Mouse (Mus musculus): Measurements from ENCODE around the gene Mrpl16. TPM values are rescaled to one million over a fixed set of nuclear protein-coding genes. Genes with fewer than 3 reads are reported as not detected.

Mrpl16 gene
- 10 to 100 TPM; 63.8 to 67.8 TPM for total RNA-seq (2021)
- long read RNA-seq, experiment 1, transcript Mrpl16-201 (4 exons, 1,162 nt), result major isoform, 49 of 59 reads
- long read RNA-seq, experiment 1, partial matches to known transcripts, result 10 of 59 reads
- long read RNA-seq, experiment 1, other reads (novel, unspliced or antisense), result 0 of 59 reads
- long read RNA-seq, experiment 2, transcript Mrpl16-201 (4 exons, 1,162 nt), result major isoform, 22 of 27 reads
- long read RNA-seq, experiment 2, partial matches to known transcripts, result 5 of 27 reads
- long read RNA-seq, experiment 2, other reads (novel, unspliced or antisense), result 0 of 27 reads

GRCm38 (mm10) chr19:11770205-11770892, at the start of gene Mrpl16:
Gene Mrpl16, plus strand, starts transcription at chr19:11770391.
- peak; percentile 82 to 83 for DNase-seq

- DNase-seq, result no peak
These were observed 46.3 kb upstream of the Mrpl16 start for GRCm38 (mm10) chr19:11723870-11724269.

DNA sequence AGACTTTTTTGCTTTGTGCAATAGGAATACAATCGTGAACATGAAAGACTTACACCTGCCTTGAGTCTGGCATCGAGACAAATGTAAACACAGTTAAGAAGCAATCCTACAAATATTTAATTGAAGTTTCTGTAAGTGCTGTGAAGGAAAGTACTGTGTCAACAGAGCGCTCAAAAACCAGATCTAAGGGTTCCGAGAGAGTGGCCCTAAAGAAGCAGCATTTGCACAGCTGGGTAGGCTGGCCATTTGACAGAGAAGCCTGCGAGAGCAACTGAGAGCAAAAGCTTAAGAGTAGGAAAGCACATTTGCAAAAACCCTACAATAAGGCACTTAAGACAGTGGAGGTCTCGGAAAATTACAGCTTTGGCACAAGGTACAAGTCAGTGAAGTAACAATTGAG, 45.9 kb upstream of the Mrpl16 start:
- no peak for DNase-seq

DNA sequence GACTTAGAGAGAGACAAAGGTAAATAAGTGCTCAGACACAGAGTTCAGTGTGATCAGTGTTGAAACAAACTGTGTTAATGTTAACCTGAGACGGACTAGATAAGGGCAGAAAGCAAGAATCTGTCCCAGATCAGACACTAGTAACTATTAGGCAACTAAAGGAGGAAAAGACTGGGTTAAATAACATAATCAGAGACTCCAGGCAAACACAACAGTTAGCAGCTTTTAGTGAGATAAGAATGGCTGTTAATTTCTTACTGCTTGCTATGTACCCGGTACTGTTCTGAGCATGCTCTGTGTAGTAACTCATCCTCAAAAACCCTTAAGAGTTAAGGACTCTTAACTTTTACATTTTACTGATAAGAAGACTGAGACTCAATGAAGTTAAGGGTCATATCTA, 44.3 kb upstream of the Mrpl16 start:
- DNase-seq, result no peak

DNA sequence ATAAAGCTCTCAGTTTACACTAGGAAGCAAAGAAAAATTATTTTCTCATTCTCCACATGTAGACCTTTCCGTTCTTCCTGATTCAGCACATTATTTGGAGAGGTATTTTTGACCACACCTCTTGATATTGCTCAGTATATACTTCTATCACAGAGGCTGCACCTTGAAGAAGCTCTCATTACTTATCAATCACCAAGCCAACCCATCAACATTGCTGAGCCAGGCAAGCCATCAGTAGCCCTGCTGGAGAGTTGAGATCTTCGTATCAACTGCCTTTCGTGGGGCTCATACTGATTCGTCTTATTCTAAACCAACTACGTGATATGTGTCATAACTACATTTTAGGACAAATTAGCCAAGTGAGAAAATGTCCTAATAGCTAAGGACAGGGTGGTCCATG, 42.9 kb upstream of the Mrpl16 start:
- DNase-seq, result no peak

- no peak for DNase-seq
These were observed 39.9 kb upstream of the Mrpl16 start for GRCm38 (mm10) chr19:11730278-11730677.

- no peak for DNase-seq
These were observed 33.7 kb upstream of the Mrpl16 start for GRCm38 (mm10) chr19:11736455-11736854.

DNA sequence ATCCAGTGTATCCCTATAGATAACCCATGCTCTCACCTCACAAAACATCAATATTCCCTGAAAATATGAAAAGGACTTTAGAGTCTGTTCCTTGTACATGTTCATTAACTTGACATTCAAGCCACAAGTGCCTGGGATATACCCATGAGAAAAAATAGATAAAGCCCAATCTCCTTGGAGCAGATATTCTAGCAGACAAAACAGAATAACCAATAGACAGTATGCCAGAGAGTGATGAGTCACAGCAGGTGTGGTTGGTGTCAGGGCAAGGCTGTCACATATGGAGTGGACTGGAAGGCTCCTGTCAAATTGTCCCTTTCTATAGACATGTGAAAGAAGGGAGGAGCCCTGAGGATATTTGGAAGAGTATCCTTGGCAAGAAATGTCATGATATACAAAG, 24.5 kb upstream of the Mrpl16 start:
- DNase-seq, result no peak

DNA sequence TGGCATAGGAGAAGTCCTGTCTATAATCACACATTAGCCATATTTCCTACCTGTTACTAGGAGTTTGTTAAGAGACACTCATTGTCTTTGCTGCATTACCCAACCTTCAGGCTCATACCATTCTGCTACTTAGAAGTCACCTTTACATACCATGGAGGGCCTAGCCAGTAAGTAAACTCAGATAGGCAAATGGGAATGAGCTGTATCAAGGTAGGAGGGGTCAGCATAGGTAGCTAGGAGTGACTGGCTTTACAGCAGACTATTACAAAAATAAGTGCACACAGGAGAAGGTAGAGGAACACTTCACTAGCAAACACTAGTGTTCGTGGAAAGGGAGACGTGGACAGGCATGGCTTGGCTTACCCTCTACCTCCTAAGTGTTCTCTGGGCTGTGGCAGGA, 22.9 kb upstream of the Mrpl16 start, which contains the start of gene Gif:
TSS of gene Gif (plus strand) at position 257 of the 400 bp plus-strand sequence.
- no peak for DNase-seq

DNA sequence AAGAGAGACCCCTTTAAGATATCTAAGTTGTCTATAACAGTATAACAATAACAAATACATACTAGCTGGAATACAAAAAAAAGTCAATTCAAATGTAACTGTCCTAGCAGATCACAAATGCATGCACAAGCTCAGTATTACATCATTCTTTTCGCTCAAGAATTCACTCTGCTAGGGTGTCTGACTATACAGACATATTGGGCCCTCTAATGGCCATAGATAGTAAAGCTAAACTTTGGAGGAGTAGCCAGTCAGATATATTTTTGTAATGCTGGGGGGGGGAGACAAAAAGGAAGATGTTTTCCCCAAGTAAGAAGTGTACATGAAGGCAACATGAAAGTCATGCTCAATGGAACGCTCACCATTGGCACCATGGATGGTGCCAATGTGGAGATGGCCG, 5.1 kb upstream of the Mrpl16 start:
- no peak for DNase-seq

GRCm38 (mm10) chr19:11766413-11766812, 3.8 kb upstream of the Mrpl16 start:
- DNase-seq, result no peak

DNA sequence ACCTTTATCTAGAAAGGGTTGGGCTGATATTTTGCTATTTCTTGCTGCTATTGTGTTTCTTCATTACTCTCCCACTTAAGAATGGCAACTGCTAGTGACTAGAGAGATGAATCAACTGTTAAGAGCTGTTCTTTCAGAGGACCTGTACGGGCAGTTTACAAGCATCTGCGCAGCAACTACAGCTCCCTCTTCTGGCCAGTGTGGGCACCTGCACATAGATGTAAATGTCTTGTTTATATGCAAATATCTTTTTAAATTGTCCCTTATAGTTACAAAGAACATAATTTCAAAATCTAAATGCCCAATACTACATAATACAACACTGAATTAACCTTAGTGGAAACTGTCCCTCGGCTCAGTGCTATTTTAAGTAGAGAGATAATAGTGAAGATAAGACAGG, 2.0 kb upstream of the Mrpl16 start:
- peak; percentile 34 to 56 for DNase-seq

DNA sequence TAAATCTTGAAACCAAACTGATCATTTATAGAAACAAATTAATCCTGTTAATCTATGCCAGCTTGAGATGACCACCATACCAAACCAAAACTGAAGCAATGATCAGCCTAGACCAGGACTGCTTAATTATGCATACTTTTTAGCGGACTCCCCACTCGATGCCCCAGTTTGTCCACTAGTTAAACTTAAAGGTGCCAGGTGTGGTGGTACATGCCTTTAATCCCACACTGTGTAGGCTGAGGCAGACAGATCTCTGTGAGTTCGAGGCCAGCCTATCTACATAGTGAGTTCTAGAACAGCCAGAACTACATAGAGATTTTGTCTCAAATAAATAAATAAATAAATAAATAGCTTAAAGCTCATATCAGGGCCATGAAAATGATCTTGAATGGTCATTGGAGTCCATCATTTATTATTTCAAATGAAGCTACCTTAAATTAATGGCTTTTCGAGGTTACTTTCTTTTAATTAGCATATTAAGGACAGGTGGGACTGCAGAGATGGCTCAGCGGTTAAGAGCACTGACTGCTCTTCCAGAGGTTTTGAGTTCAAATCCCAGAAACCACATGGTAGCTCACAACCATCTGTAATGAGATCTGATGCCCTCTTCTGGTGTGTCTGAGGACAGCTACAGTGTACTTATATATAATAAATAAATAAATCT, 802 bp upstream of the Mrpl16 start:
- DNase-seq, result no peak

GRCm38 (mm10) chr19:11777191-11777865, 7.1 kb downstream of the Mrpl16 start:
- DNase-seq, result peak; percentile 68 to 75

DNA sequence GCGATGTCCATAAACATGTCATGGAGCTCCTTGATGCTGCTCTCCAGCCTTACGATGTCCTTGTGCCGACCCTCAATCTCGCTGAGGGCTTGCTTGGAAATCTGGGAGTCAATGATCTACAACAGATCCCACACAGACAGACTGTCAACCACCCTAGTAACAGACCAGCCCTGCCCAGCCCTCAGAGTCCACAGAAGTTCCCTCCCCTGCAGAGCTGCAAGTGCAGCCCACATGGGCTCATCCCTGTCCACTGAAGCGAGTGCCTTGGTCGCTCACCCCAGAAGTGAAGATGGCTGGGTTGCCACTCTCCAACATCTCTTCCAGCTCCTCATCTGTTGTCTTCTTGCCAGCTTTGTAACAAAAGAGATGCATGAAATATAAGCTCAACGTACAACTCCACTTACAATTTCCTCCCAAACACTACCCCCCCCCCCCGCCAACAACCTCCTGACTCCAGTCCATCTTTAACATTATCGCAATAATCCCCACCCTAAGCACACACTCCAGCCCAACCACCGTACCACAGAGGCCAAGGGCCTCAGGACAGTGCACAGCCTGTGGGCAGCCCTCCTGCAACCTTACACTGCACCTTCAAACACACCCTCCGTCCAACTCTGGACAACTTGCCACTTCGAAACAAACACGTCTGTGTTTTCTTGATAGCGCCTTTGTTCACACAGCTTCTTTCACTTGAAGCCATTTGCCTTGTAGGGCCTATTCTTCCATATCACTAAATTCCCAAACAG, 15.4 kb downstream of the Mrpl16 start:
- DNase-seq, result no peak

GRCm38 (mm10) chr19:11787826-11788225, 17.6 kb downstream of the Mrpl16 start:
- no peak for DNase-seq

GRCm38 (mm10) chr19:11788876-11789275, 18.7 kb downstream of the Mrpl16 start:
- no peak for DNase-seq

DNA sequence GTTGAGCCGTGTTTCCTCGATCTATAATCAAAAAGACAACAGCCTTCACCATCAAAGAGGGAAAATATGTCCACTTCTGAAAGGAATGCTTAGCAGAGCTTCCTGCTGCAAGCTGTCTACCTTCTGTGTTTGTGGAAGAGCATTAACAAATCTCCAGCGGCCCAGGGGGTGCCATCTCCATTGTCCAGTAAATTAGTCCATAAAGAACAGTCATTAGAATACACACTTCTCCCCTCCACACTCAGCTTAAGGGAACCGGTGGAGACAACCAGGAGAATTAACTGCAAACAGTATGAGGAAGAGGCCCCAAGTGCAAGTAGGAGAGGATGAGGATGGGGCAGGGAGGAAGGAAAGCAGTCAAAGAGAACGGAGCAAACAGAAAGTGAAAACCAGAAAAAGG, 21.6 kb downstream of the Mrpl16 start:
- no peak for DNase-seq

DNA sequence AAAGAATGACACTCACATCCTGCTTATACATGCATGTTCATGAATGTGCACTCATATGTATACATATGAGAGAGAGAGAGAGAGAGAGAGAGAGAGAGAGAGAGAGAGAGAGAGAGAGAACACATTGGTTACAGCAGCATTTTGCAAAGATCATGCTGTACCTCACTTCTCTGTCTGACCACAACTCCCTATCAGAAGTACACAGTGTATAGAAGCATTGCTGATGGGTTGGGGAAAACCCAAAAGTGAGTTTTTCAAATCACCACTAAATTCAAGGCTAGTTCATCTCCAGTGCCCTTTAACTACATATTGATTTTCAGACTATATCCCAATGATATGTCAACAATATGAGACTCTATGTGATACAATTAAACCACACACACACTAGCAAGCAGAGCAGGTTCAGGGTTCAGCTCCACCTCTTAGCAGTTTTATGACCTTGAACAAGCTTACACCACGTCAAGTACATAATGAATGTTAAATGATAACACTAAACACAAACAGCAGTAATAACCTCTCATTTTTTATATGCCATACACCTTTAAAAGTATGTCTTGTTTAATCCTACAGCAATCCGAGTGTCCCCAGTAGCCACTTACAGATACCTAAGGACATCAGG, 23.7 kb downstream of the Mrpl16 start:
- no peak for DNase-seq

DNA sequence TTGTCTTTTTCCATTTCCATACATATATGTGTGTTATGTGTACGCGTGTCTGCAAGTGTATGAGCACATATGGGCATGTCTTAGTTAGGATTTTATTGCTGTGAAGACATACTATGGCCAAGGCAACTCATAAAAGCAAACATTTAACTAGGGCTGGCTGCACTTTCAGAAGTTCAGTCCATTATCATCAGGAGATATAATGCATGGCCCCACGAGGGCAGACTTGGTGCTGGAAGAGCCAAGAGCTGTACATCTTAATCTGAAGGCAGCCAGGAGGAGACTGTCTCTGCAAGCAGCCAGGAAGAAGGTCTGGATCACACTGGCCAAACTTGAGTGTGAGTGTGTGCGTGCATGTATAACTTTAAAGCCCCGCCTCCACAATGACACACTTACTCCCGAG, 24.3 kb downstream of the Mrpl16 start:
- DNase-seq, result no peak

GRCm38 (mm10) chr19:11800531-11801315, 30.5 kb downstream of the Mrpl16 start:
- no peak for DNase-seq

All from adrenal gland, postnatal 36 days (tissue).